11 mouse cellular contexts compared by ENCODE assay signal in genomic region chr13:101855141-101855540, GRCm38 (mm10).
DNase-seq lines count a peak whose midpoint lies in the region; ATAC-seq and TF ChIP-seq lines count a peak whose summit lies in the region.
"Had no signal": no experiment of that assay in that cellular context is flagged by ENCODE, and none has a peak within 500 bp of the region (broad histone marks: within the 10 kb centered on the region; RNA-seq: fewer than 3 reads in every experiment).

No protein-coding gene starts in this region.

- ATAC-seq in cerebellum, adult (ENCODE audit: insufficient number of reproducible peaks, low FRiP score, low TSS enrichment), result no peak
- no peak for ATAC-seq in hindbrain, postnatal 0 days
- no peak for ATAC-seq in granulocyte monocyte progenitor cell, adult 5-6 weeks (replicated peaks; ENCODE audit: poor library complexity, severe bottlenecking)
- ATAC-seq: lung, postnatal 0 days had no signal

- no peak overlapping the region for H3K9ac ChIP-seq in hindbrain, postnatal 0 days (replicated peaks; ENCODE audit: low read length)
- H3K9ac ChIP-seq: neural tube, embryonic 12.5 days had no signal

- H3K4me2 ChIP-seq in hindbrain, postnatal 0 days (ENCODE audit: low read depth, low read length), result no peak overlapping the region
- H3K4me2 ChIP-seq: neural tube, embryonic 12.5 days had no signal

- H3K27me3 ChIP-seq in hindbrain, postnatal 0 days (ENCODE audit: insufficient read depth, low read length), result no peaks in the 10 kb centered on the region
- no peaks in the 10 kb centered on the region for H3K27me3 ChIP-seq in hindbrain, embryonic 10.5 days (ENCODE audit: insufficient read depth, poor library complexity, severe bottlenecking)
- H3K27me3 ChIP-seq: neural tube, embryonic 12.5 days had no signal

- H3K9me3 ChIP-seq in hindbrain, postnatal 0 days (ENCODE audit: low read length), result no peaks in the 10 kb centered on the region
- H3K9me3 ChIP-seq in hindbrain, embryonic 10.5 days, result no peaks in the 10 kb centered on the region
- H3K9me3 ChIP-seq: neural tube, embryonic 12.5 days had no signal

- H3K4me1 ChIP-seq in hindbrain, postnatal 0 days (ENCODE audit: insufficient read depth, low read length), result no peaks in the 10 kb centered on the region
- no peaks in the 10 kb centered on the region for H3K4me1 ChIP-seq in hindbrain, embryonic 10.5 days (replicated peaks)
- H3K4me1 ChIP-seq: neural tube, embryonic 12.5 days had no signal

- no peak overlapping the region for H3K27ac ChIP-seq in hindbrain, postnatal 0 days
- H3K27ac ChIP-seq in hindbrain, embryonic 10.5 days, result no peak overlapping the region
- H3K27ac ChIP-seq: neural tube, embryonic 12.5 days had no signal

- 29% methylated on average over 9 of the region's 9 CpGs for WGBS in hindbrain, postnatal 0 days
- WGBS in hindbrain, embryonic 10.5 days, result 92% methylated on average over 9 of the region's 9 CpGs

- no peak for TF ChIP-seq CTCF in hindbrain, postnatal 0 days (IDR thresholded peaks at IDR 0.05; ENCODE audit: low read depth)

- intact Hi-C loops in left cerebral cortex, postnatal 10 days (cut with DNase I), result no loop called here

- no peaks in the 10 kb centered on the region for H3K36me3 ChIP-seq in hindbrain, postnatal 0 days (ENCODE audit: insufficient read depth, low read length)
- no peaks in the 10 kb centered on the region for H3K36me3 ChIP-seq in hindbrain, embryonic 10.5 days
- H3K36me3 ChIP-seq: neural tube, embryonic 12.5 days had no signal

- DNase-seq in cerebellum, adult 11 months, result peak; percentile 11
- peak; percentile 80 for DNase-seq in hindbrain, postnatal 0 days (ENCODE audit: low spot score)
- DNase-seq in hindbrain, embryonic 10.5 days (ENCODE audit: low spot score), result no peak
- peak; percentile 37 to 66 for DNase-seq in cerebellum, postnatal 4 days (ENCODE audit: low spot score in 2 of 2)
- DNase-seq in left cerebral cortex, postnatal 10 days (ENCODE audit: extremely low spot score in 1 of 2, low spot score in 2 of 2), result peak; percentile 46 to 53
- no peak for DNase-seq in yolk sac, embryonic 10.5 days (ENCODE audit: low spot score)
- DNase-seq: adrenal gland, postnatal 36 days had no signal

- H3K4me3 ChIP-seq in hindbrain, postnatal 0 days (ENCODE audit: low read length), result no peak overlapping the region
- H3K4me3 ChIP-seq in hindbrain, embryonic 10.5 days, result no peak overlapping the region
- H3K4me3 ChIP-seq: neural tube, embryonic 12.5 days had no signal

Comparison
In these comparisons a context has a peak if more than half of its experiments do, and no peak if none do; other contexts are left out.
1. DNase-seq: peak in cerebellum, adult 11 months (single experiment), hindbrain, postnatal 0 days (single experiment), cerebellum, postnatal 4 days (2 of 2) and left cerebral cortex, postnatal 10 days (2 of 2); none in hindbrain, embryonic 10.5 days (single experiment) and yolk sac, embryonic 10.5 days (single experiment).